Mouse (Mus musculus): ENCODE measurements around the gene Treh. TPM values are rescaled to one million over a fixed set of nuclear protein-coding genes. Genes with fewer than 3 reads are reported as not detected.

Treh gene
- polyA plus RNA-seq, 1 experiment: not detected

GRCm38 (mm10) chr9:44724665-44725064 is 51.6 kb downstream of the Treh start:
- TF ChIP-seq CTCF (IDR thresholded peaks at IDR 0.05; ENCODE audit: borderline replicate concordance, extremely low read depth, insufficient read depth, insufficient read length) (no peak), POLR2A (IDR thresholded peaks at IDR 0.05; ENCODE audit: borderline replicate concordance, extremely low read depth, insufficient read depth, insufficient read length, poor library complexity, severe bottlenecking) (no peak)
- DNase-seq (ENCODE audit: low read depth): no peak

GRCm38 (mm10) chr9:44726431-44727146 is 53.6 kb downstream of the Treh start:
- TF ChIP-seq CTCF (IDR thresholded peaks at IDR 0.05; ENCODE audit: borderline replicate concordance, extremely low read depth, insufficient read depth, insufficient read length) (no peak), POLR2A (IDR thresholded peaks at IDR 0.05; ENCODE audit: borderline replicate concordance, extremely low read depth, insufficient read depth, insufficient read length, poor library complexity, severe bottlenecking) (no peak)
- peak; percentile 68 for DNase-seq (ENCODE audit: low read depth)

- TF ChIP-seq POLR2A (IDR thresholded peaks at IDR 0.05; ENCODE audit: borderline replicate concordance, extremely low read depth, insufficient read depth, insufficient read length, poor library complexity, severe bottlenecking): no peak
- TF ChIP-seq CTCF (IDR thresholded peaks at IDR 0.05; ENCODE audit: borderline replicate concordance, extremely low read depth, insufficient read depth, insufficient read length): no peak
Observed at GRCm38 (mm10) chr9:44727441-44727840, 54.4 kb downstream of the Treh start.

GRCm38 (mm10) chr9:44732130-44732549 is 59.1 kb downstream of the Treh start:
- no peak for TF ChIP-seq POLR2A (IDR thresholded peaks at IDR 0.05; ENCODE audit: borderline replicate concordance, extremely low read depth, insufficient read depth, insufficient read length, poor library complexity, severe bottlenecking)
- no peak for TF ChIP-seq CTCF (IDR thresholded peaks at IDR 0.05; ENCODE audit: borderline replicate concordance, extremely low read depth, insufficient read depth, insufficient read length)
- DNase-seq (ENCODE audit: low read depth): no peak

More at GRCm38 (mm10) chr9:44727441-44727840, 54.4 kb downstream of the Treh start:
- DNase-seq (ENCODE audit: low read depth): no peak

- TF ChIP-seq CTCF (IDR thresholded peaks at IDR 0.05; ENCODE audit: borderline replicate concordance, extremely low read depth, insufficient read depth, insufficient read length) (no peak), POLR2A (IDR thresholded peaks at IDR 0.05; ENCODE audit: borderline replicate concordance, extremely low read depth, insufficient read depth, insufficient read length, poor library complexity, severe bottlenecking) (no peak)
- DNase-seq (ENCODE audit: low read depth): no peak
Observed at GRCm38 (mm10) chr9:44732921-44733530, 60.0 kb downstream of the Treh start.

GRCm38 (mm10) chr9:44733671-44734523 is 60.9 kb downstream of the Treh start:
- peak; percentile 55 for DNase-seq (ENCODE audit: low read depth)
- TF ChIP-seq CTCF (IDR thresholded peaks at IDR 0.05; ENCODE audit: borderline replicate concordance, extremely low read depth, insufficient read depth, insufficient read length) (no peak), POLR2A (IDR thresholded peaks at IDR 0.05; ENCODE audit: borderline replicate concordance, extremely low read depth, insufficient read depth, insufficient read length, poor library complexity, severe bottlenecking) (no peak)

- TF ChIP-seq CTCF (IDR thresholded peaks at IDR 0.05; ENCODE audit: borderline replicate concordance, extremely low read depth, insufficient read depth, insufficient read length) (peak; percentile 46; the same call in 1 of the 2 replicates), POLR2A (IDR thresholded peaks at IDR 0.05; ENCODE audit: borderline replicate concordance, extremely low read depth, insufficient read depth, insufficient read length, poor library complexity, severe bottlenecking) (no peak)
- peak; percentile 75 for DNase-seq (ENCODE audit: low read depth)
Observed at GRCm38 (mm10) chr9:44734524-44735494, 61.8 kb downstream of the Treh start, which contains the start of gene Phldb1. Gene Phldb1 (minus strand): TSS chr9:44735198.

- TF ChIP-seq CTCF (IDR thresholded peaks at IDR 0.05; ENCODE audit: borderline replicate concordance, extremely low read depth, insufficient read depth, insufficient read length) (no peak), POLR2A (IDR thresholded peaks at IDR 0.05; ENCODE audit: borderline replicate concordance, extremely low read depth, insufficient read depth, insufficient read length, poor library complexity, severe bottlenecking) (no peak)
- DNase-seq (ENCODE audit: low read depth): no peak
Observed at GRCm38 (mm10) chr9:44735886-44736285, 62.9 kb downstream of the Treh start.

Other genes starting within 250 kb of the Treh start
- not detected in 2 replicates for gene Foxr1, start 232.1 kb upstream of the Treh start, polyA plus RNA-seq (2012; rRNA removed)
- gene Upk2, start 218.3 kb upstream of the Treh start, polyA plus RNA-seq (2012; rRNA removed): 0.08 TPM in 1 of 2 replicates, not detected in the other
- 14.4 and 35.5 TPM in 2 replicates for gene Bcl9l, start 190.4 kb upstream of the Treh start, polyA plus RNA-seq (2012; rRNA removed)
- 0.03 and 0.04 TPM in 2 replicates for gene Cxcr5, start 111.4 kb upstream of the Treh start, polyA plus RNA-seq (2012; rRNA removed)
- 40.8 and 68.4 TPM in 2 replicates for gene Ddx6, start 68.3 kb upstream of the Treh start, polyA plus RNA-seq (2012; rRNA removed)
- 151 and 169 TPM in 2 replicates for gene Phldb1, start 62.0 kb downstream of the Treh start, polyA plus RNA-seq (2012; rRNA removed)
- 57.1 and 76.9 TPM in 2 replicates for gene Arcn1, start 94.6 kb downstream of the Treh start, polyA plus RNA-seq (2012; rRNA removed)
- gene Ift46, start 94.7 kb downstream of the Treh start, polyA plus RNA-seq (2012; rRNA removed): 132 and 147 TPM in 2 replicates
- gene Tmem25, start 126.1 kb downstream of the Treh start, polyA plus RNA-seq (2012; rRNA removed): 19.6 and 28.1 TPM in 2 replicates
- 1.1 and 1.2 TPM in 2 replicates for gene Ttc36, start 129.8 kb downstream of the Treh start, polyA plus RNA-seq (2012; rRNA removed)
- gene Kmt2a, start 208.1 kb downstream of the Treh start, polyA plus RNA-seq (2012; rRNA removed): 25.6 and 41.4 TPM in 2 replicates
- gene Atp5l, start 247.5 kb downstream of the Treh start, polyA plus RNA-seq (2012; rRNA removed): 610 and 841 TPM in 2 replicates

All from brain, embryonic 14.5 days (tissue).